Mouse (Mus musculus) left cerebral cortex, adult 2 months (tissue): ENCODE results near the gene Tmem190. TPM values are rescaled to one million over a fixed set of nuclear protein-coding genes. Genes with fewer than 3 reads are reported as not detected.
"Not testable (repeated sequence)": the region's sequence is repeated elsewhere in the genome, so short reads cannot be mapped to it uniquely, and the experiment has no call there.

Experiments used
- DNase-seq, 2 experiments: peaks; one replicate each; pipeline ENCODE4 v3.0.0; 2021 to 2022; ENCODE audit warnings: low spot score in 2 of 2, mixed read lengths in 1 of 2; ENCODE audit errors: extremely low spot score in 1 of 2
- H3K27ac ChIP-seq: fragments of 200-600 bp; 2 replicates; pipeline ENCODE4 v1.8.1; 2022
- H3K4me3 ChIP-seq: fragments of 200-600 bp; 2 replicates; pipeline ENCODE4 v1.8.1; 2022
- CTCF ChIP-seq: fragments of 200-600 bp; IDR thresholded peaks from 2 replicates; pipeline ENCODE4 v1.8.1; 2022; ENCODE audit warnings: antibody characterized with exemption, mild to moderate bottlenecking, moderate library complexity
- intact Hi-C: fragments of 180-260 bp; cut with DNase I; formaldehyde crosslinking; loops from one replicate; pipeline ENCODE4 v1.15.1; 2025
- total RNA-seq, 2 experiments: library from RNA; stranded (reverse); gene quantifications; 2 replicates each; pipeline ENCODE4 v1.2.3; 2021

The Tmem190 gene
- total RNA-seq, 2 experiments from 2014 or later, result not detected

GRCm38 (mm10) chr7:4795767-4796433 lies 13.2 kb downstream of the Tmem190 start:
- TF ChIP-seq CTCF, result peak; percentile 71
- no peak for DNase-seq
- Histone ChIP-seq H3K27ac (no peak overlapping the region), H3K4me3 (no peak overlapping the region)
- intact Hi-C loops, result no loop called here

GRCm38 (mm10) chr7:4802247-4802646 lies 19.5 kb downstream of the Tmem190 start:
- no peak overlapping the region for H3K27ac ChIP-seq
- TF ChIP-seq CTCF, result no peak
- no peak for DNase-seq
- intact Hi-C loops, result no loop called here
- H3K4me3 ChIP-seq, result no peak overlapping the region

- DNase-seq, result no peak
- peak; percentile 63 for TF ChIP-seq CTCF
- H3K4me3 ChIP-seq, result no peak overlapping the region
- H3K27ac ChIP-seq, result no peak overlapping the region
- intact Hi-C loops, result loop anchor here (5.0 kb wide), 1 partner anchor 249 kb away; no protein-coding TSS in a partner anchor
Observed at GRCm38 (mm10) chr7:4806716-4807115, 24.0 kb downstream of the Tmem190 start.

GRCm38 (mm10) chr7:4811131-4811530 lies 28.4 kb downstream of the Tmem190 start:
- intact Hi-C loops, result loop anchor here (5.0 kb wide), 1 partner anchor 106 kb away; the partner anchor contains the start of gene Zfp628
- not testable (repeated sequence) for H3K27ac ChIP-seq, DNase-seq
- peak overlapping the region; percentile 96 for H3K4me3 ChIP-seq

GRCm38 (mm10) chr7:4811842-4812302 lies 29.1 kb downstream of the Tmem190 start:
- Histone ChIP-seq H3K4me3 (peak overlapping the region; percentile 96), H3K27ac (peak overlapping the region; percentile 98)
- no peak for TF ChIP-seq CTCF
- intact Hi-C loops, result loop anchor here (5.0 kb wide), 1 partner anchor 105 kb away; the partner anchor contains the start of gene Zfp628
- peak in 1 of 2 experiments; percentile 47 for DNase-seq

- TF ChIP-seq CTCF, result peak; percentile 7
Observed at GRCm38 (mm10) chr7:4812303-4813104, 29.8 kb downstream of the Tmem190 start, which contains the start of gene Ube2s. Gene Ube2s, minus strand, starts transcription at chr7:4812590.

GRCm38 (mm10) chr7:4813105-4813791 lies 30.5 kb downstream of the Tmem190 start:
- no peak for TF ChIP-seq CTCF
- intact Hi-C loops, result loop anchor here (5.0 kb wide), 1 partner anchor 104 kb away; the partner anchor contains the start of gene Zfp628
- DNase-seq, result no peak
- peak overlapping the region; percentile 96 for H3K4me3 ChIP-seq
- H3K27ac ChIP-seq, result peak overlapping the region; percentile 86

More at GRCm38 (mm10) chr7:4812303-4813104, 29.8 kb downstream of the Tmem190 start, which contains the start of gene Ube2s:
- intact Hi-C loops, result loop anchor here (5.0 kb wide), 1 partner anchor 105 kb away; the partner anchor contains the start of gene Zfp628
- Histone ChIP-seq H3K4me3 (peak within 1 kb of the TSS; percentile 96), H3K27ac (peak within 1 kb of the TSS; percentile 98)
- peak; percentile 94 to 98 for DNase-seq

- H3K27ac ChIP-seq, result no peak overlapping the region
- intact Hi-C loops, result no loop called here
- no peak for DNase-seq
- H3K4me3 ChIP-seq, result no peak overlapping the region
- TF ChIP-seq CTCF, result no peak
Observed at GRCm38 (mm10) chr7:4816559-4816958, 33.8 kb downstream of the Tmem190 start.

GRCm38 (mm10) chr7:4820925-4821324 lies 38.2 kb downstream of the Tmem190 start:
- DNase-seq, H3K27ac ChIP-seq, intact Hi-C loops: not testable (repeated sequence)

GRCm38 (mm10) chr7:4821690-4822089 lies 39.0 kb downstream of the Tmem190 start:
- intact Hi-C loops, result no loop called here
- no peak for DNase-seq
- H3K4me3 ChIP-seq, result no peak overlapping the region
- peak overlapping the region; percentile 55; the same call in 1 of the 2 replicates for H3K27ac ChIP-seq
- TF ChIP-seq CTCF, result no peak

More at GRCm38 (mm10) chr7:4820925-4821324, 38.2 kb downstream of the Tmem190 start:
- H3K4me3 ChIP-seq, result not testable (repeated sequence)

- DNase-seq, result no peak
- intact Hi-C loops, result no loop called here
- no peak overlapping the region for H3K4me3 ChIP-seq
- TF ChIP-seq CTCF, result no peak
- H3K27ac ChIP-seq, result peak overlapping the region; percentile 53; the same call in 1 of the 2 replicates
Observed at GRCm38 (mm10) chr7:4822162-4822907, 39.6 kb downstream of the Tmem190 start.
